Mouse (Mus musculus): ENCODE data around the gene Rpl3. TPM values are rescaled to one million over a fixed set of nuclear protein-coding genes. Genes with fewer than 3 reads are reported as not detected.

The Rpl3 gene
- polyA plus RNA-seq, 1 experiment from 2014 or later: 1,134 TPM

- H3K9me3 ChIP-seq: no peaks in the 10 kb centered on the region
- no peak overlapping the region for H3K4me2 ChIP-seq (replicated peaks)
- no peak overlapping the region for H3K9ac ChIP-seq
- H3K27me3 ChIP-seq (replicated peaks): no peaks in the 10 kb centered on the region
- H3K4me3 ChIP-seq (replicated peaks): no peak overlapping the region
- WGBS: 76% methylated on average over 11 of the region's 11 CpGs
- ATAC-seq: no peak
- no peaks in the 10 kb centered on the region for H3K36me3 ChIP-seq
- H3K27ac ChIP-seq: no peak overlapping the region
- no peaks in the 10 kb centered on the region for H3K4me1 ChIP-seq (replicated peaks)
Measured at GRCm38 (mm10) chr15:80037255-80038109, 54.2 kb downstream of the Rpl3 start.

GRCm38 (mm10) chr15:80035341-80035885, 56.3 kb downstream of the Rpl3 start:
- no peaks in the 10 kb centered on the region for H3K27me3 ChIP-seq (replicated peaks)
- no peaks in the 10 kb centered on the region for H3K36me3 ChIP-seq
- no peak overlapping the region for H3K4me2 ChIP-seq (replicated peaks)
- no peaks in the 10 kb centered on the region for H3K4me1 ChIP-seq (replicated peaks)
- WGBS: 84% methylated on average over 6 of the region's 6 CpGs
- no peak overlapping the region for H3K27ac ChIP-seq
- H3K9me3 ChIP-seq: no peaks in the 10 kb centered on the region
- no peak overlapping the region for H3K4me3 ChIP-seq (replicated peaks)
- ATAC-seq: no peak
- H3K9ac ChIP-seq: no peak overlapping the region

- H3K27me3 ChIP-seq (replicated peaks): no peaks in the 10 kb centered on the region
- ATAC-seq: no peak
Measured at GRCm38 (mm10) chr15:80034913-80035312, 56.8 kb downstream of the Rpl3 start.

GRCm38 (mm10) chr15:80034366-80034765, 57.3 kb downstream of the Rpl3 start:
- Histone ChIP-seq H3K4me3 (replicated peaks) (no peak overlapping the region), H3K27me3 (replicated peaks) (no peaks in the 10 kb centered on the region), H3K4me2 (replicated peaks) (no peak overlapping the region), H3K36me3 (no peaks in the 10 kb centered on the region), H3K27ac (no peak overlapping the region), H3K9ac (no peak overlapping the region), H3K4me1 (replicated peaks) (no peaks in the 10 kb centered on the region), H3K9me3 (no peaks in the 10 kb centered on the region)
- 65% methylated on average over 7 of the region's 7 CpGs for WGBS
- ATAC-seq: no peak

More at GRCm38 (mm10) chr15:80034913-80035312, 56.8 kb downstream of the Rpl3 start:
- Histone ChIP-seq H3K9me3 (no peaks in the 10 kb centered on the region), H3K4me2 (replicated peaks) (no peak overlapping the region), H3K4me1 (replicated peaks) (no peaks in the 10 kb centered on the region), H3K9ac (no peak overlapping the region), H3K36me3 (no peaks in the 10 kb centered on the region), H3K27ac (no peak overlapping the region), H3K4me3 (replicated peaks) (no peak overlapping the region)

GRCm38 (mm10) chr15:80031133-80031532, 60.5 kb downstream of the Rpl3 start:
- no peak overlapping the region for H3K9ac ChIP-seq
- no peaks in the 10 kb centered on the region for H3K36me3 ChIP-seq
- no peak overlapping the region for H3K27ac ChIP-seq
- H3K4me2 ChIP-seq (replicated peaks): no peak overlapping the region
- no peaks in the 10 kb centered on the region for H3K4me1 ChIP-seq (replicated peaks)
- no peak for ATAC-seq
- H3K9me3 ChIP-seq: no peaks in the 10 kb centered on the region
- 90% methylated on average over 4 of the region's 4 CpGs for WGBS
- no peak overlapping the region for H3K4me3 ChIP-seq (replicated peaks)
- no peaks in the 10 kb centered on the region for H3K27me3 ChIP-seq (replicated peaks)

- no peak overlapping the region for H3K9ac ChIP-seq
- no peaks in the 10 kb centered on the region for H3K36me3 ChIP-seq
- H3K27me3 ChIP-seq (replicated peaks): no peaks in the 10 kb centered on the region
- H3K9me3 ChIP-seq: no peaks in the 10 kb centered on the region
- peaks cover 3% of the 10 kb centered on the region for H3K4me1 ChIP-seq (replicated peaks)
- WGBS: 84% methylated on average over 10 of the region's 10 CpGs
- no peak overlapping the region for H3K4me3 ChIP-seq (replicated peaks)
- no peak overlapping the region for H3K4me2 ChIP-seq (replicated peaks)
- no peak for ATAC-seq
- H3K27ac ChIP-seq: no peak overlapping the region
Measured at GRCm38 (mm10) chr15:80030399-80030798, 61.3 kb downstream of the Rpl3 start.

GRCm38 (mm10) chr15:80028862-80029261, 62.8 kb downstream of the Rpl3 start:
- no peaks in the 10 kb centered on the region for H3K9me3 ChIP-seq
- 63% methylated on average over 5 of the region's 5 CpGs for WGBS
- H3K36me3 ChIP-seq: no peaks in the 10 kb centered on the region
- ATAC-seq: no peak
- H3K9ac ChIP-seq: no peak overlapping the region
- no peak overlapping the region for H3K4me3 ChIP-seq (replicated peaks)
- no peak overlapping the region for H3K27ac ChIP-seq
- no peaks in the 10 kb centered on the region for H3K27me3 ChIP-seq (replicated peaks)
- H3K4me2 ChIP-seq (replicated peaks): no peak overlapping the region
- peaks cover 15% of the 10 kb centered on the region for H3K4me1 ChIP-seq (replicated peaks)

Other genes starting within 250 kb of the Rpl3 start
- gene Apobec3, start 200.2 kb downstream of the Rpl3 start, polyA plus RNA-seq (2015; fragmentation: Nextera tagmentation; extraction: Ambion mirVana): 13.1 and 15.4 TPM in 2 replicates
- gene Cbx7, start 120.7 kb downstream of the Rpl3 start, polyA plus RNA-seq (2015; fragmentation: Nextera tagmentation; extraction: Ambion mirVana): 3.9 and 4.6 TPM in 2 replicates
- 7.2 and 8.3 TPM in 2 replicates for gene Pdgfb, start 76.9 kb downstream of the Rpl3 start, polyA plus RNA-seq (2015; fragmentation: Nextera tagmentation; extraction: Ambion mirVana)
- 18.2 and 18.7 TPM in 2 replicates for gene Syngr1, start 534 bp downstream of the Rpl3 start, polyA plus RNA-seq (2015; fragmentation: Nextera tagmentation; extraction: Ambion mirVana)
- gene Tab1, start 41.3 kb upstream of the Rpl3 start, polyA plus RNA-seq (2015; fragmentation: Nextera tagmentation; extraction: Ambion mirVana): 28.5 and 29.0 TPM in 2 replicates
- gene Mgat3, start 81.9 kb upstream of the Rpl3 start, polyA plus RNA-seq (2015; fragmentation: Nextera tagmentation; extraction: Ambion mirVana): 12.1 and 13.6 TPM in 2 replicates
- gene Mief1, start 142.2 kb upstream of the Rpl3 start, polyA plus RNA-seq (2015; fragmentation: Nextera tagmentation; extraction: Ambion mirVana): 29.7 and 33.1 TPM in 2 replicates
- not detected in 2 replicates for gene AC140267.1, start 144.0 kb upstream of the Rpl3 start, polyA plus RNA-seq (2015; fragmentation: Nextera tagmentation; extraction: Ambion mirVana)
- gene Atf4, start 163.3 kb upstream of the Rpl3 start, polyA plus RNA-seq (2015; fragmentation: Nextera tagmentation; extraction: Ambion mirVana): 138 and 143 TPM in 2 replicates
- 55.4 and 56.0 TPM in 2 replicates for gene Rps19bp1, start 172.4 kb upstream of the Rpl3 start, polyA plus RNA-seq (2015; fragmentation: Nextera tagmentation; extraction: Ambion mirVana)
- not detected in 2 replicates for gene Cacna1i, start 195.4 kb upstream of the Rpl3 start, polyA plus RNA-seq (2015; fragmentation: Nextera tagmentation; extraction: Ambion mirVana)